10 mouse cellular contexts compared by ENCODE assay signal in genomic region chr1:155741988-155742387, GRCm38 (mm10). TPM values are rescaled to one million over a fixed set of nuclear protein-coding genes. Genes with fewer than 3 reads are reported as not detected.
DNase-seq lines count a peak whose midpoint lies in the region; ATAC-seq and TF ChIP-seq lines count a peak whose summit lies in the region.
"Had no signal": no experiment of that assay in that cellular context is flagged by ENCODE, and none has a peak within 500 bp of the region (broad histone marks: within the 10 kb centered on the region; RNA-seq: fewer than 3 reads in every experiment).

No protein-coding gene starts in this region.

- 1% methylated on average over 26 of the region's 26 CpGs for WGBS in forebrain, postnatal 0 days
- under 1% methylated on average over 25 of the region's 26 CpGs for WGBS in limb, embryonic 12.5 days
- under 1% methylated on average over 26 of the region's 26 CpGs for WGBS in olfactory bulb, adult 2 months

- no peak for TF ChIP-seq CTCF in forebrain, postnatal 0 days (IDR thresholded peaks at IDR 0.05; ENCODE audit: low read depth)
- TF ChIP-seq CTCF in olfactory bulb, adult 2 months (IDR thresholded peaks at IDR 0.05; ENCODE audit: insufficient read depth, low read depth, low read length): no peak

- peaks cover 58% of the 10 kb centered on the region for H3K27me3 ChIP-seq in forebrain, postnatal 0 days (ENCODE audit: insufficient read depth, low read length)
- peaks cover 88% of the 10 kb centered on the region for H3K27me3 ChIP-seq in limb, embryonic 12.5 days

- no peak for TF ChIP-seq POLR2A in olfactory bulb, adult 2 months (IDR thresholded peaks at IDR 0.05; ENCODE audit: insufficient read depth, low read depth, low read length)

- peak overlapping the region; percentile 93 for H3K4me2 ChIP-seq in forebrain, postnatal 0 days (ENCODE audit: low read depth)
- H3K4me2 ChIP-seq in limb, embryonic 12.5 days: peak overlapping the region; percentile 91

- peak overlapping the region; percentile 44; the same call in 1 of the 2 replicates for H3K9ac ChIP-seq in ES-E14 (ENCODE audit: insufficient read depth, low read depth, low read length, poor library complexity, severe bottlenecking)
- peak overlapping the region; percentile 31; the same call in 1 of the 2 replicates for H3K9ac ChIP-seq in forebrain, postnatal 0 days
- peak overlapping the region; percentile 45; the same call in 1 of the 2 replicates for H3K9ac ChIP-seq in limb, embryonic 12.5 days (replicated peaks)

- no peaks in the 10 kb centered on the region for H3K36me3 ChIP-seq in ES-E14 (ENCODE audit: control insufficient read depth, insufficient read depth, low read length, poor library complexity, severe bottlenecking)
- no peaks in the 10 kb centered on the region for H3K36me3 ChIP-seq in forebrain, postnatal 0 days (ENCODE audit: insufficient read depth)
- no peaks in the 10 kb centered on the region for H3K36me3 ChIP-seq in limb, embryonic 12.5 days

- H3K27ac ChIP-seq in ES-E14 (ENCODE audit: insufficient read depth, low read depth, low read length, poor library complexity, severe bottlenecking): no peak overlapping the region
- H3K27ac ChIP-seq in forebrain, postnatal 0 days (ENCODE audit: low read depth, low read length): no peak overlapping the region
- no peak overlapping the region for H3K27ac ChIP-seq in limb, embryonic 12.5 days
- H3K27ac ChIP-seq in olfactory bulb, adult 2 months (ENCODE audit: insufficient read depth, low read depth, low read length): no peak overlapping the region

- H3K4me1 ChIP-seq in ES-E14 (ENCODE audit: control insufficient read depth in 2 of 2, insufficient read depth in 2 of 2, low read length in 2 of 2, poor library complexity in 1 of 2): peaks cover 0 to 3% of the 10 kb centered on the region in 2 experiments; a peak in 1 of 4 replicates
- 0 out of 2 replicates have a peak, but pooled peaks cover 4% of the 10 kb centered on the region for H3K4me1 ChIP-seq in forebrain, postnatal 0 days (ENCODE audit: insufficient read depth)
- H3K4me1 ChIP-seq in limb, embryonic 12.5 days (replicated peaks): peaks cover 29% of the 10 kb centered on the region
- H3K4me1 ChIP-seq in olfactory bulb, adult 2 months (ENCODE audit: control insufficient read depth, insufficient read depth, low read length): peaks cover 23% of the 10 kb centered on the region

- ATAC-seq in forebrain, postnatal 0 days: peak; percentile 42
- peak; percentile 71 for ATAC-seq in limb, embryonic 12.5 days (ENCODE audit: insufficient number of reproducible peaks, insufficient read depth, low FRiP score, low TSS enrichment, low read depth)

- in situ Hi-C loops in ES-E14 (cut with MboI; ENCODE audit: low sequenced_read_pairs in 2 of 2, unreplicated experiment in 2 of 2): loop anchor here (25.0 kb wide), 2 partner anchors 505 to 655 kb away; partner anchors contain the start of genes Ier5 (in 2 of the 2) and BC034090 (in 1 of the 2)

- DNase-seq in gastrocnemius, postnatal 10 days: peak; percentile 19
- DNase-seq in gastrocnemius, postnatal 25 days: no peak
- DNase-seq in ES-E14 (ENCODE audit: low read depth, low spot score): no peak
- DNase-seq in forebrain, postnatal 0 days: no peak
- no peak for DNase-seq in urinary bladder, postnatal 4 days (ENCODE audit: low spot score in 2 of 2)
- no peak for DNase-seq in right cerebral cortex, postnatal 36 days (ENCODE audit: low spot score in 2 of 2)

- H3K4me3 ChIP-seq in ES-E14 (ENCODE audit: insufficient read depth in 1 of 2, low read depth in 1 of 2, low read length in 2 of 2, poor library complexity in 1 of 2, severe bottlenecking in 1 of 2): peak overlapping the region; percentile 78 to 86
- H3K4me3 ChIP-seq in forebrain, postnatal 0 days (ENCODE audit: low read depth, low read length): peak overlapping the region; percentile 44
- H3K4me3 ChIP-seq in limb, embryonic 12.5 days (replicated peaks): peak overlapping the region; percentile 50
- peak overlapping the region; percentile 10; the same call in 1 of the 2 replicates for H3K4me3 ChIP-seq in olfactory bulb, adult 2 months (ENCODE audit: insufficient read depth, low read depth, low read length)

- H3K9me3 ChIP-seq in ES-E14 (ENCODE audit: control insufficient read depth, insufficient read depth, low read depth, low read length): no peaks in the 10 kb centered on the region
- H3K9me3 ChIP-seq in forebrain, postnatal 0 days (ENCODE audit: low read length): no peaks in the 10 kb centered on the region
- no peaks in the 10 kb centered on the region for H3K9me3 ChIP-seq in limb, embryonic 12.5 days

TF ChIP-seq in ES-E14, 5 proteins besides CTCF, POLR2A, EP300 and RAD21:
- TF ChIP-seq HCFC1 (IDR thresholded peaks at IDR 0.05; ENCODE audit: borderline replicate concordance, insufficient read depth, low read length) (no peak), CHD2 (IDR thresholded peaks at IDR 0.05; ENCODE audit: low read depth, low read length) (no peak), ZNF384 (IDR thresholded peaks at IDR 0.05; ENCODE audit: low read depth, low read length) (no peak), ZC3H11A (IDR thresholded peaks at IDR 0.05; ENCODE audit: borderline replicate concordance, low read depth, low read length) (no peak), MAFK (IDR thresholded peaks at IDR 0.05; ENCODE audit: insufficient read depth, low read depth, low read length) (no peak)
TF ChIP-seq in ES-E14: peak in this region for 0.

RNA-seq across cellular contexts. Expression of gene Lhx4, which starts 9.5 kb away (rescaled TPM):
- total RNA-seq in gastrocnemius, postnatal 10 days (2021): not detected
- total RNA-seq in gastrocnemius, postnatal 25 days (2021): not detected
- 0.05 and 0.13 TPM in 2 replicates for total RNA-seq in ES-E14 (2012; rRNA removed)
- 0.15 TPM in 1 of 2 replicates, not detected in the other for total RNA-seq in forebrain, postnatal 0 days (2014; rRNA removed)
- 0.10 and 0.11 TPM in 2 replicates for polyA plus RNA-seq in forebrain, postnatal 0 days (2015; fragmentation: Nextera tagmentation; extraction: Ambion mirVana)
- not detected in 2 replicates for polyA plus RNA-seq in limb, embryonic 12.5 days (2016; fragmentation: Nextera tagmentation; extraction: Ambion mirVana)
- not detected in 2 replicates for polyA plus RNA-seq in olfactory bulb, adult 2 months (2012; ENCODE audit: insufficient read depth, insufficient read length, low replicate concordance, missing spikeins)
- total RNA-seq: hematopoietic stem cell, adult 5-6 weeks; MEL had no signal

Comparison
In these comparisons a context has a peak if more than half of its experiments do, and no peak if none do; other contexts are left out.
1. H3K4me3 ChIP-seq: peak in every context shown above with its lines; median percentile 82 in ES-E14; 50 in limb, embryonic 12.5 days; 44 in forebrain, postnatal 0 days; 10 in olfactory bulb, adult 2 months.